Mouse (Mus musculus) liver, embryonic 14.5 days (tissue): Measurements from ENCODE around the gene Cntnap2.

Experiments used
- CTCF ChIP-seq: IDR thresholded peaks from 2 replicates; pipeline ENCODE4 v1.5.1; 2016; ENCODE audit warnings: antibody characterized with exemption, low read depth, control low read depth
- EP300 ChIP-seq: IDR thresholded peaks from 2 replicates; pipeline ENCODE4 v1.6.1; 2016; ENCODE audit warnings: antibody characterized with exemption, low read depth

- no peak for TF ChIP-seq CTCF
- no peak for TF ChIP-seq EP300
Observed at GRCm38 (mm10) chr6:45841626-45842341, 782.6 kb downstream of the Cntnap2 start.
